Mouse (Mus musculus): ENCODE measurements at regions not wholly inside any gene's neighbourhood (a gene's known extent, or its start where the extent isn't known, plus 50 kb on each side); places are given as distances from the start of the nearest gene placed in this dataset.

DNA sequence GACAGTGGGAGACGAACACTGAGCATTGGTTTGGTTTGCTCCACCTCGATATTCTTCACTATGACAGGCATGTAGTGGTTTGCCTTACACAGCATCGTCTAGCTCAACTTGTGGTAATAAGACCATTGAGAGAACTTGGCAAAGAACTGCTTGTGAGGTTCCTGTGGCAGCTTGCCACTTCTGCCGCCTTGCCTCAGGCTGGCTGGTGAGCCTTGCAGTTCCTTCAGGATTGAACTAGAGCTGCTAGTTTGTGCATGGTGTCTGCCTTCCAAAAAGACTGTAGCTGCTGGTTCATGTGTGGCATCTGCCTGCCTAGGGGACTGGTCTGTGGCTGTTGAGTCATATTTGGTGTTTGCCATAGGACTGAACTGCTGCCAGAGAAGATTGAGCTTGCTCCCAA, 110.8 kb downstream of the Plxna1 start:
- ATAC-seq: no peak
- no peak overlapping the region for H3K4me3 ChIP-seq (ENCODE audit: low read depth, low read length)
- TF ChIP-seq CTCF (IDR thresholded peaks at IDR 0.05; ENCODE audit: low read depth): no peak
- H3K9me3 ChIP-seq (ENCODE audit: control insufficient read depth): no peaks in the 10 kb centered on the region
- 85% methylated on average over 4 of the region's 4 CpGs for WGBS
- H3K27me3 ChIP-seq (replicated peaks; ENCODE audit: control insufficient read depth, insufficient read depth, low read length): no peaks in the 10 kb centered on the region
- H3K9ac ChIP-seq (ENCODE audit: low read depth, low read length): no peak overlapping the region
- no peak overlapping the region for H3K27ac ChIP-seq (ENCODE audit: low read depth, low read length)
- no peaks in the 10 kb centered on the region for H3K36me3 ChIP-seq (ENCODE audit: control insufficient read depth, insufficient read depth)
- no peak overlapping the region for H3K4me2 ChIP-seq (replicated peaks; ENCODE audit: low read depth)
- no peaks in the 10 kb centered on the region for H3K4me1 ChIP-seq (replicated peaks; ENCODE audit: control insufficient read depth, insufficient read depth, low read length)

DNA sequence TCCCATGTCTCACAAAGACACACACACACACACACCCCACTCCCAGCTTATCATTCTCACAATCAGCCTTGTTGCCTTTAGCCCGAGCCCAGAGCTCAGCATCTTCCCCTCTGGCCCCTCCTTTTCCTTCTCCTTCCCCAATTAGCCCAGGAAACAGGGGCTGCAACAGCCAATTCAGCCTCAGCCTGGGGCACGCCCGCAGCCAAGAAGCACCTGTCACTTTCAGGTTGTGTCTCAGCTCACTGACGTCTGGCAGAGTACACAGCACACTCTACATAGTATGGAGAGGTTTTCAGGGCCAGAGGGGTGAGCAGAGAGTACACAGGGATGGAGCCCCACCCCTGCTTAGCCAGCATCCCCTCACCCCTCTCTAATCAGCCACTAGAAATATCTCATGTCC, 106.4 kb downstream of the Plxna1 start:
- Histone ChIP-seq H3K27ac (ENCODE audit: low read depth, low read length) (no peak overlapping the region), H3K9me3 (ENCODE audit: control insufficient read depth) (no peaks in the 10 kb centered on the region), H3K27me3 (replicated peaks; ENCODE audit: control insufficient read depth, insufficient read depth, low read length) (no peaks in the 10 kb centered on the region), H3K4me3 (ENCODE audit: low read depth, low read length) (no peak overlapping the region), H3K4me2 (replicated peaks; ENCODE audit: low read depth) (no peak overlapping the region), H3K4me1 (replicated peaks; ENCODE audit: control insufficient read depth, insufficient read depth, low read length) (no peaks in the 10 kb centered on the region), H3K9ac (ENCODE audit: low read depth, low read length) (no peak overlapping the region), H3K36me3 (ENCODE audit: control insufficient read depth, insufficient read depth) (no peaks in the 10 kb centered on the region)
- 40% methylated on average over 4 of the region's 4 CpGs for WGBS
- no peak for TF ChIP-seq CTCF (IDR thresholded peaks at IDR 0.05; ENCODE audit: low read depth)
- ATAC-seq: no peak

DNA sequence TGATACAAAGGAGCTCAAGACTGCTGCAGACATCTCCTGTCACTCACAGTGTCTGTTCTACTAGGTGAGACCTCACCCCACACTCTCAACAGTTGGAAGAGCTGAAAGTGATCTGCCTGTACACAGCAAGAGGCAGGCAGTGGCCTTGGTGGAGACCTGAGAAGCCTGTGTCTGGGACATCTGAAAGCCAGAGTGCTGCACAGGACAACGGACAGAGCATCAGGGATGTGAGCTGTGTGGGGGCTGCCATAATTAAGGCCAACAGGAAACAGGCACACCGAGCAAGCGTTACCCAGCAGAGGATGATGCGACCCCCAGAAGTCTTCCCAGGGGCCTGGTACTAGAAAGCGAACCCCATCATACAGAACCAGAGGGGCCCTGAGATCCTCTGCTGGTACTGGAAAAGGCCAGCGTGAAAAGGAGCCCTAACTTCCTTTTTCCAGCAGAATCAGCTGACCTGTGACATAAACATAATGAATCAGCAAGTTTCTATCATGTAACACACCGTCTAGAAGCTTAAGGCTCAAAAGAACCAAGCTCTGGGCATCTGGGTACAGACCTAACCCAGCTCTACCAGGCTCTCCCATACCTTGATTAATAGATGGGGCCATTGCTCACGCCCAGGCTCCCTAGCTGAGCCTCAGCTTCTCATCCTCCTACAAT, 105.7 kb downstream of the Plxna1 start:
- Histone ChIP-seq H3K9me3 (ENCODE audit: control insufficient read depth) (no peaks in the 10 kb centered on the region), H3K4me2 (replicated peaks; ENCODE audit: low read depth) (no peak overlapping the region), H3K27me3 (replicated peaks; ENCODE audit: control insufficient read depth, insufficient read depth, low read length) (no peaks in the 10 kb centered on the region), H3K27ac (ENCODE audit: low read depth, low read length) (no peak overlapping the region), H3K9ac (ENCODE audit: low read depth, low read length) (no peak overlapping the region), H3K4me3 (ENCODE audit: low read depth, low read length) (no peak overlapping the region), H3K36me3 (ENCODE audit: control insufficient read depth, insufficient read depth) (no peaks in the 10 kb centered on the region), H3K4me1 (replicated peaks; ENCODE audit: control insufficient read depth, insufficient read depth, low read length) (no peaks in the 10 kb centered on the region)
- 70% methylated on average over 8 of the region's 8 CpGs for WGBS
- no peak for ATAC-seq
- no peak for TF ChIP-seq CTCF (IDR thresholded peaks at IDR 0.05; ENCODE audit: low read depth)

DNA sequence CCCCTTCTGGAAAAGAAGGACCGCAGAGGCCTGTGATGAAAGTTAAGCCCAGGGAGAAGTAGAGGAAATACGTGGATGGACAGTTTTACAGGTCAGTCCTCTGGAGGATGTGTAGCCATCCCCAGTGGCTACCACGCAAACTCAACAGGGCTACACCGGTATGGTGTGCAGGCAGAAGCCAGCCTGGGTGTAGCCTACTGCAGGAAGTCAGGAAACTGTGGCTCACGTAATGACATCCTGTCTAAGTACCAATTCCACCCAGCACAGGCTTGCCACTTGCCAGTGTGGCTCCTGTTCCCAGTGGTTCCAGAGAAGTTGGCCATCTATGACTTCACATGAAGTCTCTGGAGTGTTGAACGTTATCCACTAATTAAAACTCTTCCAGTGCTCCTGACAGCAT, 105.0 kb downstream of the Plxna1 start:
- WGBS: 84% methylated on average over 6 of the region's 6 CpGs
- Histone ChIP-seq H3K4me1 (replicated peaks; ENCODE audit: control insufficient read depth, insufficient read depth, low read length) (no peaks in the 10 kb centered on the region), H3K9me3 (ENCODE audit: control insufficient read depth) (no peaks in the 10 kb centered on the region), H3K4me2 (replicated peaks; ENCODE audit: low read depth) (no peak overlapping the region), H3K27ac (ENCODE audit: low read depth, low read length) (no peak overlapping the region), H3K36me3 (ENCODE audit: control insufficient read depth, insufficient read depth) (no peaks in the 10 kb centered on the region), H3K4me3 (ENCODE audit: low read depth, low read length) (no peak overlapping the region), H3K27me3 (replicated peaks; ENCODE audit: control insufficient read depth, insufficient read depth, low read length) (no peaks in the 10 kb centered on the region), H3K9ac (ENCODE audit: low read depth, low read length) (no peak overlapping the region)
- ATAC-seq: no peak
- TF ChIP-seq CTCF (IDR thresholded peaks at IDR 0.05; ENCODE audit: low read depth): no peak

DNA sequence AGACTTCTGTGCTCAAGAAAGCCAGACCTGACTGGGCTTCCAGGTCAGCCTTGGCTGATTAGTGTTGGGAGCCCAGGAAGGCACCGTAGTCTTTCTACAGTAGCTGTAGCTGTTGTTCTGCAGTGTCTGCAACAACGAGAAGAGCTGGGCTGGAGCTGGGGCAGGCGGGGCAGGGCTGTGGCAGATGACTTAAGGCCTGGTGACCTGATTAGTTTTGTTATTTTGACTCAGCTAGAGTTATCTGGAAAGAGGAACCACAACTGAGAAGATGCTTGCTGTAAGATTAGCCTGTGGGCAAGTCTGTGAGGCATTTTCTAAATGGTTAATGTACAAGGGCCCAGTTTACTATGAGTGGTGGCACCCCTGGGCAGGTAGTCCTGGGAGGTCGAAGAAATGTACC, 104.3 kb downstream of the Plxna1 start:
- no peak for TF ChIP-seq CTCF (IDR thresholded peaks at IDR 0.05; ENCODE audit: low read depth)
- H3K9ac ChIP-seq (ENCODE audit: low read depth, low read length): no peak overlapping the region
- no peak for ATAC-seq
- no peak overlapping the region for H3K4me3 ChIP-seq (ENCODE audit: low read depth, low read length)
- H3K36me3 ChIP-seq (ENCODE audit: control insufficient read depth, insufficient read depth): no peaks in the 10 kb centered on the region
- WGBS: 72% methylated on average over 4 of the region's 4 CpGs
- no peak overlapping the region for H3K4me2 ChIP-seq (replicated peaks; ENCODE audit: low read depth)
- H3K9me3 ChIP-seq (ENCODE audit: control insufficient read depth): no peaks in the 10 kb centered on the region
- no peaks in the 10 kb centered on the region for H3K27me3 ChIP-seq (replicated peaks; ENCODE audit: control insufficient read depth, insufficient read depth, low read length)
- no peak overlapping the region for H3K27ac ChIP-seq (ENCODE audit: low read depth, low read length)
- H3K4me1 ChIP-seq (replicated peaks; ENCODE audit: control insufficient read depth, insufficient read depth, low read length): no peaks in the 10 kb centered on the region

DNA sequence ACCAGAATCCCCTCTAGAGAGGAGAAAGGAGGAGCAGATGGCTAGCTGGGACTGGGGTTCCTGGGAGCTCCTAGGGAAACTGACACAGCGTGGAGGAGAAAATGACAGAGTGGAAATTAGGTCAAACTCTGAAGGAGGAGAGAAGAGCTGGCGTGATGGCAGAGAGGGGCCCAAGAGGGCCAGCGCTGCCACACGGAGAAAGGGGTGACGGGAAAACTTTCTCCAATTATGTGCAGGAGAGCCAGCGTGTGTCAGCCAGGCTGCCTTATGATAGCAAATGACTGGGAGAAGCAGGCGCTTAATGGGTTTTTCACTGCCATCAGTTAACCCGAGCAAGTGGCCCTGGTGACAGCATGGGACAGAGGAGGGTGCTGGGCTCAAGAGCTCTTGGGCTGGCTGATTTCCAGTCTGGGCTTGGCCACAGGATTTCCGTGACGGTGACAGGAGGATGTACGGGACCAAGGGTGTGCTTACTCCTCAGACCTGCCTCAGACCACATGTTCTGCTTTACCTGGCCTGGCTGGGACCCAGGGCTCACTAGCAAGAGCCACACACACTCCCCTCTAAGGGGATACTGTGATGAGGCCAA, 102.9 kb downstream of the Plxna1 start:
- Histone ChIP-seq H3K36me3 (ENCODE audit: control insufficient read depth, insufficient read depth) (no peaks in the 10 kb centered on the region), H3K9ac (ENCODE audit: low read depth, low read length) (no peak overlapping the region), H3K27ac (ENCODE audit: low read depth, low read length) (no peak overlapping the region), H3K4me1 (replicated peaks; ENCODE audit: control insufficient read depth, insufficient read depth, low read length) (no peaks in the 10 kb centered on the region), H3K4me2 (replicated peaks; ENCODE audit: low read depth) (no peak overlapping the region), H3K27me3 (replicated peaks; ENCODE audit: control insufficient read depth, insufficient read depth, low read length) (no peaks in the 10 kb centered on the region), H3K4me3 (ENCODE audit: low read depth, low read length) (no peak overlapping the region), H3K9me3 (ENCODE audit: control insufficient read depth) (no peaks in the 10 kb centered on the region)
- 77% methylated on average over 11 of the region's 11 CpGs for WGBS
- no peak for ATAC-seq
- TF ChIP-seq CTCF (IDR thresholded peaks at IDR 0.05; ENCODE audit: low read depth): no peak
